Comparison of ENCODE assay signal across 27 mouse cellular contexts in genomic region chr6:125342198-125342597, GRCm38 (mm10). TPM values are rescaled to one million over a fixed set of nuclear protein-coding genes. Genes with fewer than 3 reads are reported as not detected.
DNase-seq lines count a peak whose midpoint lies in the region; ATAC-seq lines count a peak whose summit lies in the region.
"Had no signal": no experiment of that assay in that cellular context is flagged by ENCODE, and none has a peak within 500 bp of the region (broad histone marks: within the 10 kb centered on the region; RNA-seq: fewer than 3 reads in every experiment).

No protein-coding gene starts in this region.

- peak; percentile 58 for DNase-seq in lung, postnatal 36 days
- no peak for DNase-seq in lung, postnatal 10 days
- DNase-seq in adrenal gland, postnatal 4 days (ENCODE audit: low spot score in 2 of 2), result no peak
- DNase-seq: adrenal gland, adult 8-10 months; adrenal gland, postnatal 36 days; cerebellum, adult 8-10 months; cerebellum, postnatal 14 days; gastrocnemius, postnatal 10 days; heart, adult 2 months; heart, postnatal 14 days had no signal

- peaks cover 13% of the 10 kb centered on the region for H3K4me1 ChIP-seq in liver, embryonic 16.5 days (ENCODE audit: control insufficient read depth, low read depth, low read length)
- peaks cover 35% of the 10 kb centered on the region for H3K4me1 ChIP-seq in liver, embryonic 12.5 days
- no peaks in the 10 kb centered on the region for H3K4me1 ChIP-seq in midbrain, embryonic 16.5 days (ENCODE audit: control insufficient read depth, insufficient read depth, low read length)
- H3K4me1 ChIP-seq: forebrain, embryonic 15.5 days; hindbrain, embryonic 13.5 days had no signal

- H3K27ac ChIP-seq in liver, embryonic 16.5 days (ENCODE audit: low read length), result peak overlapping the region; percentile 50
- no peak overlapping the region for H3K27ac ChIP-seq in liver, embryonic 12.5 days
- H3K27ac ChIP-seq in midbrain, embryonic 16.5 days (ENCODE audit: low read length), result no peak overlapping the region
- H3K27ac ChIP-seq: embryonic facial prominence, embryonic 12.5 days; forebrain, embryonic 15.5 days; heart, adult 2 months; heart, embryonic 15.5 days; hindbrain, embryonic 13.5 days; hindbrain, postnatal 0 days had no signal

- H3K4me3 ChIP-seq in liver, embryonic 16.5 days (ENCODE audit: low read depth, low read length), result no peak overlapping the region
- H3K4me3 ChIP-seq in liver, embryonic 12.5 days, result no peak overlapping the region
- H3K4me3 ChIP-seq in midbrain, embryonic 16.5 days (ENCODE audit: low read depth, low read length), result no peak overlapping the region
- H3K4me3 ChIP-seq: embryonic facial prominence, embryonic 12.5 days; forebrain, embryonic 15.5 days; heart, adult 2 months; heart, embryonic 15.5 days; hindbrain, embryonic 13.5 days had no signal

- 40% methylated on average over 3 of the region's 3 CpGs for WGBS in liver, embryonic 16.5 days (ENCODE audit: insufficient replicate concordance)
- WGBS in liver, embryonic 12.5 days (ENCODE audit: insufficient replicate concordance), result 58% methylated on average over 3 of the region's 3 CpGs
- 58% methylated on average over 3 of the region's 3 CpGs for WGBS in midbrain, embryonic 16.5 days

- H3K36me3 ChIP-seq in liver, embryonic 16.5 days (ENCODE audit: control insufficient read depth, insufficient read depth), result no peaks in the 10 kb centered on the region
- H3K36me3 ChIP-seq in liver, embryonic 12.5 days, result no peaks in the 10 kb centered on the region
- H3K36me3 ChIP-seq in midbrain, embryonic 16.5 days (ENCODE audit: control insufficient read depth, insufficient read depth, low read length), result no peaks in the 10 kb centered on the region
- H3K36me3 ChIP-seq: embryonic facial prominence, embryonic 12.5 days; forebrain, embryonic 15.5 days; heart, embryonic 15.5 days; hindbrain, embryonic 13.5 days had no signal

- no peak overlapping the region for H3K4me2 ChIP-seq in liver, embryonic 16.5 days (ENCODE audit: low read depth, low read length)
- H3K4me2 ChIP-seq in liver, embryonic 12.5 days, result no peak overlapping the region
- no peak overlapping the region for H3K4me2 ChIP-seq in midbrain, embryonic 16.5 days (ENCODE audit: low read length)
- H3K4me2 ChIP-seq: embryonic facial prominence, embryonic 12.5 days; forebrain, embryonic 15.5 days; heart, embryonic 11.5 days; heart, embryonic 15.5 days; hindbrain, embryonic 13.5 days had no signal

- H3K27me3 ChIP-seq in liver, embryonic 16.5 days (ENCODE audit: control insufficient read depth, insufficient read depth, low read depth, low read length), result no peaks in the 10 kb centered on the region
- 0 out of 2 replicates have a peak, but pooled peaks cover 4% of the 10 kb centered on the region for H3K27me3 ChIP-seq in liver, embryonic 12.5 days (replicated peaks)
- H3K27me3 ChIP-seq in midbrain, embryonic 16.5 days (ENCODE audit: control insufficient read depth, insufficient read depth, low read depth, low read length), result no peaks in the 10 kb centered on the region
- H3K27me3 ChIP-seq: embryonic facial prominence, embryonic 12.5 days; forebrain, embryonic 15.5 days; heart, embryonic 15.5 days had no signal

- ATAC-seq in liver, embryonic 16.5 days (ENCODE audit: low read depth), result no peak
- no peak for ATAC-seq in liver, embryonic 12.5 days
- peak; percentile 46 for ATAC-seq in granulocyte monocyte progenitor cell, adult 5-6 weeks (replicated peaks; ENCODE audit: poor library complexity, severe bottlenecking)
- ATAC-seq in monocyte, adult 5-6 weeks (replicated peaks; ENCODE audit: insufficient number of reproducible peaks, low FRiP score, low TSS enrichment, poor library complexity, severe bottlenecking), result peak; percentile 46; the same call in 1 of the 2 replicates
- ATAC-seq in midbrain, embryonic 16.5 days, result no peak
- ATAC-seq: forebrain, embryonic 15.5 days; hindbrain, postnatal 0 days had no signal

- H3K9me3 ChIP-seq in liver, embryonic 16.5 days (replicated peaks; ENCODE audit: control insufficient read depth, low read length), result no peaks in the 10 kb centered on the region
- H3K9me3 ChIP-seq in liver, embryonic 12.5 days (replicated peaks), result no peaks in the 10 kb centered on the region
- H3K9me3 ChIP-seq in midbrain, embryonic 16.5 days (replicated peaks; ENCODE audit: control insufficient read depth, low read length, poor library complexity, severe bottlenecking), result no peaks in the 10 kb centered on the region
- H3K9me3 ChIP-seq: embryonic facial prominence, embryonic 12.5 days; forebrain, embryonic 15.5 days; heart, embryonic 15.5 days; hindbrain, embryonic 13.5 days had no signal

- H3K9ac ChIP-seq in liver, embryonic 16.5 days (ENCODE audit: low read depth, low read length), result no peak overlapping the region
- H3K9ac ChIP-seq in liver, embryonic 12.5 days, result no peak overlapping the region
- no peak overlapping the region for H3K9ac ChIP-seq in midbrain, embryonic 16.5 days (ENCODE audit: low read depth, low read length)
- H3K9ac ChIP-seq: embryonic facial prominence, embryonic 12.5 days; forebrain, embryonic 15.5 days; heart, embryonic 15.5 days; hindbrain, embryonic 13.5 days had no signal

RNA-seq across cellular contexts. Expression of gene Tnfrsf1a, which starts 7.0 kb away (rescaled TPM):
- polyA plus RNA-seq in liver, embryonic 16.5 days (2015; fragmentation: Nextera tagmentation; extraction: Ambion mirVana), result 30.5 and 32.8 TPM in 2 replicates
- 23.0 and 23.4 TPM in 2 replicates for polyA plus RNA-seq in liver, embryonic 12.5 days (2016; fragmentation: Nextera tagmentation; extraction: Ambion mirVana)
- 89.1 and 104 TPM in 2 replicates for total RNA-seq in granulocyte monocyte progenitor cell, adult 5-6 weeks (2014; fragmentation: Nextera tagmentation)
- 54.4 and 88.8 TPM in 2 replicates for total RNA-seq in granulocyte monocyte progenitor cell, adult 5-6 weeks (2017)
- 101 to 111 TPM (median 103 TPM) in 3 replicates for total RNA-seq in monocyte, adult 5-6 weeks (2017)
- total RNA-seq in adrenal gland, postnatal 4 days (2021), result 100 to 1,000 TPM; 219 to 241 TPM
- 11.0 and 11.2 TPM in 2 replicates for polyA plus RNA-seq in midbrain, embryonic 16.5 days (2015; fragmentation: Nextera tagmentation; extraction: Ambion mirVana)

RNA-seq across cellular contexts. Expression of gene Scnn1a, which starts 21.7 kb away (rescaled TPM):
- polyA plus RNA-seq in liver, embryonic 16.5 days (2015; fragmentation: Nextera tagmentation; extraction: Ambion mirVana), result 0.61 and 0.74 TPM in 2 replicates
- polyA plus RNA-seq in liver, embryonic 12.5 days (2016; fragmentation: Nextera tagmentation; extraction: Ambion mirVana), result 0.23 and 0.50 TPM in 2 replicates
- 16.2 and 18.9 TPM in 2 replicates for total RNA-seq in granulocyte monocyte progenitor cell, adult 5-6 weeks (2014; fragmentation: Nextera tagmentation)
- 1.4 and 1.8 TPM in 2 replicates for total RNA-seq in granulocyte monocyte progenitor cell, adult 5-6 weeks (2017)
- 3.1 to 6.4 TPM (median 5.9 TPM) in 3 replicates for total RNA-seq in monocyte, adult 5-6 weeks (2017)
- total RNA-seq in adrenal gland, postnatal 4 days (2021), result 1 to 10 TPM; 1.7 to 4.5 TPM
- polyA plus RNA-seq in midbrain, embryonic 16.5 days (2015; fragmentation: Nextera tagmentation; extraction: Ambion mirVana), result 0.67 and 1.1 TPM in 2 replicates
- total RNA-seq: CH12.LX had no signal

RNA-seq across cellular contexts. Expression of gene Ltbr, which starts 28.5 kb away (rescaled TPM):
- polyA plus RNA-seq in liver, embryonic 16.5 days (2015; fragmentation: Nextera tagmentation; extraction: Ambion mirVana), result 22.3 and 22.5 TPM in 2 replicates
- polyA plus RNA-seq in liver, embryonic 12.5 days (2016; fragmentation: Nextera tagmentation; extraction: Ambion mirVana), result 19.2 and 22.9 TPM in 2 replicates
- 36.4 and 50.3 TPM in 2 replicates for total RNA-seq in granulocyte monocyte progenitor cell, adult 5-6 weeks (2014; fragmentation: Nextera tagmentation)
- 29.9 and 36.3 TPM in 2 replicates for total RNA-seq in granulocyte monocyte progenitor cell, adult 5-6 weeks (2017)
- 29.5 to 47.9 TPM (median 41.2 TPM) in 3 replicates for total RNA-seq in monocyte, adult 5-6 weeks (2017)
- 10 to 100 TPM; 88.9 to 89.8 TPM for total RNA-seq in adrenal gland, postnatal 4 days (2021)
- polyA plus RNA-seq in midbrain, embryonic 16.5 days (2015; fragmentation: Nextera tagmentation; extraction: Ambion mirVana), result 12.8 and 16.0 TPM in 2 replicates
- total RNA-seq: CH12.LX had no signal

RNA-seq across cellular contexts. Expression of gene Plekhg6, which starts 38.4 kb away (rescaled TPM):
- 0.65 and 0.86 TPM in 2 replicates for polyA plus RNA-seq in liver, embryonic 16.5 days (2015; fragmentation: Nextera tagmentation; extraction: Ambion mirVana)
- polyA plus RNA-seq in liver, embryonic 12.5 days (2016; fragmentation: Nextera tagmentation; extraction: Ambion mirVana), result 0.37 and 0.39 TPM in 2 replicates
- not detected in 2 replicates for total RNA-seq in granulocyte monocyte progenitor cell, adult 5-6 weeks (2014; fragmentation: Nextera tagmentation)
- not detected in 2 replicates for total RNA-seq in granulocyte monocyte progenitor cell, adult 5-6 weeks (2017)
- total RNA-seq in monocyte, adult 5-6 weeks (2017), result not detected in 3 replicates
- total RNA-seq in adrenal gland, postnatal 4 days (2021), result under 1 TPM; 0.59 to 0.62 TPM
- polyA plus RNA-seq in midbrain, embryonic 16.5 days (2015; fragmentation: Nextera tagmentation; extraction: Ambion mirVana), result 0.20 and 0.44 TPM in 2 replicates
- total RNA-seq: CH12.LX; heart, postnatal 14 days had no signal
- polyA plus RNA-seq: heart, embryonic 11.5 days had no signal

RNA-seq across cellular contexts. Expression of gene Tuba3a, which starts 56.4 kb away (rescaled TPM):
- polyA plus RNA-seq in liver, embryonic 16.5 days (2015; fragmentation: Nextera tagmentation; extraction: Ambion mirVana), result not detected in 2 replicates
- not detected in 2 replicates for polyA plus RNA-seq in liver, embryonic 12.5 days (2016; fragmentation: Nextera tagmentation; extraction: Ambion mirVana)
- total RNA-seq in granulocyte monocyte progenitor cell, adult 5-6 weeks (2014; fragmentation: Nextera tagmentation), result not detected in 2 replicates
- not detected in 2 replicates for total RNA-seq in granulocyte monocyte progenitor cell, adult 5-6 weeks (2017)
- total RNA-seq in monocyte, adult 5-6 weeks (2017), result 0.78 TPM in 1 of 3 replicates, not detected in the others
- total RNA-seq in adrenal gland, postnatal 4 days (2021), result not detected
- not detected in 2 replicates for polyA plus RNA-seq in midbrain, embryonic 16.5 days (2015; fragmentation: Nextera tagmentation; extraction: Ambion mirVana)
- total RNA-seq: adrenal gland, adult 8-10 months; adrenal gland, postnatal 36 days; CH12.LX; gastrocnemius, postnatal 10 days; gastrocnemius, postnatal 4 days; heart, adult 2 months; heart, postnatal 14 days; hematopoietic stem cell, adult 5-6 weeks; hindbrain, postnatal 0 days had no signal
- polyA plus RNA-seq: cortical plate, adult 2 months; forebrain, embryonic 11.5 days; forebrain, embryonic 15.5 days; frontal cortex, adult 2 months; hindbrain, embryonic 13.5 days; hindbrain, postnatal 0 days had no signal

Comparison
In these comparisons a context has a peak if more than half of its experiments do, and no peak if none do; other contexts are left out.
1. ATAC-seq: peak in granulocyte monocyte progenitor cell, adult 5-6 weeks (single experiment) and monocyte, adult 5-6 weeks (single experiment); none in liver, embryonic 16.5 days (single experiment), liver, embryonic 12.5 days (single experiment) and midbrain, embryonic 16.5 days (single experiment).